Mouse (Mus musculus) adrenal gland, postnatal 10 days (tissue): ENCODE measurements around the gene Slc5a2. TPM values are rescaled to one million over a fixed set of nuclear protein-coding genes. Genes with fewer than 3 reads are reported as not detected.

Experiments used
- DNase-seq: peaks from one replicate; pipeline ENCODE4 v3.0.0; 2021; ENCODE audit warnings: mixed read lengths
- microRNA-seq: library from miRNA; unstranded; fragments of <30 nt; microRNA quantifications from one replicate; pipeline ENCODE4 v1.2.0, GENCODE M21; 2021
- total RNA-seq, 2 experiments: library from RNA; stranded (reverse); gene quantifications; 2 replicates each; pipeline ENCODE4 v1.2.3; 2021

Slc5a2 gene
- total RNA-seq, 2 experiments from 2014 or later, result 0.27 TPM; not detected in 1

DNA sequence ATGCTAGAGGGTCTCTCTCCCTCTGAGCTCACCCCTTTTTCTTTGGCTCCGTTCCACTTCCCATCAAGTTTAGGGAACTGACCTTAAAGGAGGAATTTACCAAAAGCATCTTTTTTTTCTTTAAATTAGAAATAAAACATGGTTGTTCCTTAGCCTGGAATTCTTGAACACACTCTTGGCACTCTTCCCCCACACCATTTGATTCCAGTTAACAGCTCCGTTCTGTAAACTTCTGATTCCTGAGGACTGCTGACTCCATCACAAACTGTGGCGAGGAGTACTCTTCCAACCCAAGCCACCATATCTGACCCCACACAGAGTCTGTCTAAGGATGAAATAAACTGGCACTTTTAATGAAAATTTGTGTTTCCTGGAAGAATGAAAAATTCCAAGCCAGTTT lies 35.5 kb downstream of the Slc5a2 start:
- no peak for DNase-seq

DNA sequence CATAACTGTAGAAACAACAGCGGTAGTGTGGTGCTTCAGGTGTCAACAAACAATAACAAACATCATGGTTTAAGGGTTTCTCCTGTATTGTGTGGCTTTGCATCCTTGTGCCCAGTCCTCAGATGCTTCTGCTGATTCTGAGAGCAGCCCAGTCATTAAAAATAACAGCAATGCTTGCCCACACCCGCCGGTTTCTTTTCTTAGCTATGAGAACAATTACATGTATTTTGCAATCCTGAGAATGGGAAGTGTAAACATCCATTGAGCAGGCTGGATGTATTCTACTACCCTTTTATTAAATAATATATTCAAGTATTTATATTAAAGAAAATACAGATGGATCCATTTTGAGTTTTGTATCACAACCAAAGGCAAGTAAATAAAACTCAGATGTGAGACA lies 36.7 kb downstream of the Slc5a2 start:
- no peak for DNase-seq

GRCm38 (mm10) chr7:128304198-128304597 lies 38.7 kb downstream of the Slc5a2 start:
- no peak for DNase-seq

GRCm38 (mm10) chr7:128304907-128305306 lies 39.5 kb downstream of the Slc5a2 start:
- peak; percentile 38 for DNase-seq

DNA sequence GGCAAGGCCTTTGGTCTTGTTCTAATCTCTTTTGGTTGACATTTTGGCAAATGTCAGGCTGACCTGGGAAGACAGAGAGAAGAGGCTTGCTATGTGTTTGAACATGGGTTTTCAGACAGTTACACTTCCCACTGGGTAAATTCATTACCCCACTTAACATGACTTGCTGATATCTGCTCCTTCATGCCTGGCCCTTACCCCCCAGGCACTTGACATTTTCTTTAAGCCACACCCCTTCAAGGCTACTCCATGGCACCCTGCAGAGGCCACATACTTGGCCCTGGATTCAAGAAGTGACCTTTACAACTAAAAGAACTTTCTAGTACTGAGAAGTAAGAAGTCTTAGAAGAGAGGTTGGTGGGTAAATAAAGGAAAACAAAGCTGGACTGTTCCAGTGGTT lies 42.4 kb downstream of the Slc5a2 start:
- no peak for DNase-seq

GRCm38 (mm10) chr7:128309216-128309615 lies 43.8 kb downstream of the Slc5a2 start:
- no peak for DNase-seq

DNA sequence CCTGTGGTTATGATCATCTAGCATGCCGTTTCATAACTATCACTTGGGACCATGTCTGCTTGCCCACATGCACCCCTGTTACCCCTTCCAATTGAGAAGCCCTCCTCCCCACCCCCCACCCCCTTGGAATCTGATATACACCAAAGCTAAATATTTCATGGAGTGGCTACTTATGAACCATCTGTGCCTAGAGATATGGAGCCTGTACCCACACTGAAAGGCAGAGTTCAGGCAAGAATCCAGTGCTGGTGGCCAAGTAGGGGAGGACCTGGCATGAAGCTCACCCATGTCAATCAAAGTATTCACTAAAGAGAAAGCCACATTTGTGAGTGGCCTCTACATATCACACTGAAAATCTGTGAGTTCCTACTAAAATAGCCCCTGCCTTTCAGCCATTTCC lies 44.3 kb downstream of the Slc5a2 start:
- peak; percentile 45 for DNase-seq

- DNase-seq, result peak; percentile 66
Measured at GRCm38 (mm10) chr7:128310229-128310688, 44.8 kb downstream of the Slc5a2 start.

GRCm38 (mm10) chr7:128311263-128311662 lies 45.8 kb downstream of the Slc5a2 start:
- no peak for DNase-seq

GRCm38 (mm10) chr7:128311811-128312210 lies 46.4 kb downstream of the Slc5a2 start:
- DNase-seq, result no peak

- DNase-seq, result no peak
Measured at GRCm38 (mm10) chr7:128312375-128313059, 47.1 kb downstream of the Slc5a2 start.

DNA sequence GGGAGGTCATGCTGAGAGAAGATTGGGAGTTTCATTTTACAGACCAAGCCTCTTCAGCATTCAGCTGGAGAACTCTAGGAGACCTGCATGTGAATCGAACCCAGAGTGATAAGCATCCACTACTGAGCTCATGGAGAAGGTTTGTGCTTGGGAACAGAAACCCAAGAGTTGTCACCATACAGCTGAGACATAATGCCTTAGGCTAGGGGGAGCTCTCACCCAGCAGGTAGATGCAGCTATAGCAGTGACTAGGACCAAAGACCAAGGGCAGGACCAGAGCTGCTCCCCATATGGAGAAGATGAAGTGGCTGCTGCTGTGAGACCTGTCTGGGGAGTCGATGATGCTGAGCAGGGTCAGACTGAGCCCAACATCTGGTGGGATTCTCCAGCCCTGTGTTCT lies 48.1 kb downstream of the Slc5a2 start:
- DNase-seq, result no peak

DNA sequence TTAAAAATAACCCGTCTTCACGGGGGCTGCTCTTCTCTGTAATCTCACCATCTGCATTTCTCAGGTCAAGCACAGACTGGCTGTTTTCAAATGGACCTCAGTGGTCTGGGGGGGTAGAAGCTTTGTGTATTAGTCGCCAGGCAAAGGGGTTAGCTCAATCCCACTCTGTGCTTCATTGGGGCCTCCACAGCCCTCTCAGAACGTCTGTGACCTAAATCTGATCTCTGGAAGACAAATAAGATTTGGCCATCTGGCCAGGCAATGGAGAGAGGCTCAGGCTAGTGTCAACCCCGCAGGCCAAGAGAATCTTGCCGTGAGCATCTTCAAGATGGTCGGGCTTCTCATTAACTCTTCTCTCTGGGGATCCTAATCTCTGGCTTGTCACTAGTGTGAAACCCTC lies 49.0 kb downstream of the Slc5a2 start:
- no peak for DNase-seq

DNA sequence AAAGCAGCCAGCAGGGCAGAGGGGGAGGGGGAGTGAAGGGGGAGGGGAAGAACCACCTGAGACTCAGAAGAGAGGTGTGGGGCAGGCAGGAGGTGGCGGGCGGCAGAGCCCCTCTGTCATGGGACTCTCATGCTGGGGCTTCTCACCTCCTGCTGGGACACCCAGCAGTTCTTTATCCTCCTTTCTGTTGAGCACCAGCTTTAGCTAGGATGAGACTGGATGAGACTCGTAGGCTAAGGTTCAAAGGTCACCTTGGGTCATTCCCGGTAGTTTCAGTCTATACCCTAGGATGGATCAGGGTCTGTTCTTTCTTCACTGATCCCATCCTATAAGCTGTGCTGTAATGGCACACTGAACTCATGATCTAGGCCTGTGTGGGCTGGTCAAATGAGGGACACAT lies 51.6 kb downstream of the Slc5a2 start:
- no peak for DNase-seq

DNA sequence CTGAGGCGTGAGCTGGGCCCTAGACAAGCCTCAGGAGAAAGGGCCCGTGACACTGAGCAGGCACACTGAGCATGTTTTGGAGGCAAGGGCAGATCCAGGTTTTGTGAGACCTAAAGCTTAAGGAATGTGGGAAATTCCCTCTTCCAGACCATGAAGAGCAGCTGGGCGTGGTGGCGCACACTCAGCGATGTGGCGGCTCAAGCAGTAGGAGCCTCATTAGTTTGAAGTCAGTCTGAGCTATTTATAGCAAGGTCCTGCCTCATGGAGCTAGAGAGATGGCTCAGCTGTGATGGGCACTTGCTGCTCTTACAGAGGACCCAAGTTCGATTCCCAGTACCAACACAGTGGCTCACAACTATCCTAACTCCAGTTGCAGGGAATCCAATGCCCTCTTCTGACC lies 53.7 kb downstream of the Slc5a2 start:
- DNase-seq, result no peak

GRCm38 (mm10) chr7:128320219-128320816 lies 54.9 kb downstream of the Slc5a2 start:
- DNase-seq, result no peak

GRCm38 (mm10) chr7:128321260-128321659 lies 55.8 kb downstream of the Slc5a2 start:
- DNase-seq, result no peak

Small RNA genes within 50 kb of the gene (microRNA-seq; reads per million reads assigned to microRNA genes)
- gene Mir3103, result not detected

Other genes starting within 250 kb of the Slc5a2 start
- gene Itgam, start 203.0 kb upstream of the Slc5a2 start, total RNA-seq, result 1 to 10 TPM; 5.4 to 5.9 TPM
- under 1 TPM in 1 of 2 experiments, not detected in 1; 0.09 TPM for gene Gm49368, start 203.0 kb upstream of the Slc5a2 start, total RNA-seq
- gene Itgax, start 136.1 kb upstream of the Slc5a2 start, total RNA-seq, result 1 to 10 TPM in 1 of 2 experiments, under 1 TPM in 1; 0.54 to 1.5 TPM
- under 1 TPM; 0.57 to 0.91 TPM for gene Itgad, start 111.3 kb upstream of the Slc5a2 start, total RNA-seq
- gene Cox6a2, start 59.3 kb upstream of the Slc5a2 start, total RNA-seq, result 100 to 1,000 TPM in 1 of 2 experiments, 10 to 100 TPM in 1; 25.0 to 167 TPM
- 10 to 100 TPM; 17.0 to 18.8 TPM for gene Armc5, start 28.3 kb upstream of the Slc5a2 start, total RNA-seq
- 1 to 10 TPM; 6.5 to 6.6 TPM for gene 9130023H24Rik, start 27.6 kb upstream of the Slc5a2 start, total RNA-seq
- gene Tgfb1i1, start 18.8 kb upstream of the Slc5a2 start, total RNA-seq, result 10 to 100 TPM; 28.6 to 32.5 TPM
- 10 to 100 TPM; 24.6 to 29.3 TPM for gene BC017158, start 32.5 kb downstream of the Slc5a2 start, total RNA-seq
- 10 to 100 TPM; 13.4 to 14.2 TPM for gene Rgs10, start 153.1 kb downstream of the Slc5a2 start, total RNA-seq
- gene Tial1, start 196.1 kb downstream of the Slc5a2 start, total RNA-seq, result 10 to 100 TPM; 77.5 to 92.0 TPM